Mouse (Mus musculus) gonadal fat pad, adult 2 months (tissue): ENCODE measurements around the gene Pfdn6. TPM values are rescaled to one million over a fixed set of nuclear protein-coding genes. Genes with fewer than 3 reads are reported as not detected.

Source experiments
- DNase-seq: peaks from one replicate; pipeline ENCODE4 v3.0.0-alpha.2; 2012; ENCODE audit warnings: low read depth
- polyA plus RNA-seq: library from polyadenylated mRNA; depleted of rRNA; stranded (reverse); fragments of >200 nt; gene quantifications from 2 replicates; pipeline ENCODE4 v1.2.3, GENCODE M21; 2012

Gene Pfdn6
- polyA plus RNA-seq, 1 experiment, result 24.1 TPM

- DNase-seq, result no peak
Measured at GRCm38 (mm10) chr17:33931947-33932346, 8.2 kb downstream of the Pfdn6 start.

- no peak for DNase-seq
Measured at GRCm38 (mm10) chr17:33931159-33931866, 8.8 kb downstream of the Pfdn6 start.

- DNase-seq, result no peak
Measured at GRCm38 (mm10) chr17:33930280-33931158, 9.6 kb downstream of the Pfdn6 start.

GRCm38 (mm10) chr17:33929371-33930279 is 10.5 kb downstream of the Pfdn6 start, which contains the start of gene Rgl2:
TSS of gene Rgl2 (plus strand) at chr17:33929543.
- no peak for DNase-seq

DNA sequence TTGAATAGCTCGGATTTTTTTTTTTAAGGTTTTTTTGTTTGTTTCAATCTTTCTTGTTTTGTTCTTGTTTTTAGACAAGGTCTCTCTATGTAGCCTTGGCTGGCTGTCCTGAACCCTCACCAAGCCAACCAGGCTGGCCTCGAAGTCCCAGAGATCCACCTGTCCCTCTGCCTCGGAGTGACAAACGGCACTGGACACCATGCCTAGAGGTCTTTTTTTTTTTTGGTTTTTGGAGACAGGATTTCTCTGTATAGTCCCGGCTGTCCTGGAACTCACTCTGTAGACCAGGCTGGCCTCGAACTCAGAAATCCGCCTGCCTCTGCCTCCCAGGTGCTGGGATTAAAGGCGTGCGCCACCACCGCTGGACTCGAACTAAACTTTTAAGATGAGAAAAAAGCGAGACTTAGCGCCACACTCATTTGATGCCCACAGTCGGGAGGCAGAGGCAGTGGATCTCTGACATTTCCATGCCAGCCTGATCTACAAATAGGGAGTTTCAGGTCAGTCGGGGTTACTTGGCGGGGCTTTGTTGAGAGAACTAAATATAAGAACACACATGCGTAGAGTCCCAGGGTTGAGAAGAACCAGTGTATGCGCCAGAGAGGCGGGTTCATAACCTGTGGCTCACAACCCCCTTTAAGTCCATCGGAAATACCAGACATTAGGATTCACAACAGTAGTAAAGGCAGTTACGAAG is 11.7 kb downstream of the Pfdn6 start:
- no peak for DNase-seq

GRCm38 (mm10) chr17:33926207-33926932 is 13.8 kb downstream of the Pfdn6 start:
- no peak for DNase-seq

DNA sequence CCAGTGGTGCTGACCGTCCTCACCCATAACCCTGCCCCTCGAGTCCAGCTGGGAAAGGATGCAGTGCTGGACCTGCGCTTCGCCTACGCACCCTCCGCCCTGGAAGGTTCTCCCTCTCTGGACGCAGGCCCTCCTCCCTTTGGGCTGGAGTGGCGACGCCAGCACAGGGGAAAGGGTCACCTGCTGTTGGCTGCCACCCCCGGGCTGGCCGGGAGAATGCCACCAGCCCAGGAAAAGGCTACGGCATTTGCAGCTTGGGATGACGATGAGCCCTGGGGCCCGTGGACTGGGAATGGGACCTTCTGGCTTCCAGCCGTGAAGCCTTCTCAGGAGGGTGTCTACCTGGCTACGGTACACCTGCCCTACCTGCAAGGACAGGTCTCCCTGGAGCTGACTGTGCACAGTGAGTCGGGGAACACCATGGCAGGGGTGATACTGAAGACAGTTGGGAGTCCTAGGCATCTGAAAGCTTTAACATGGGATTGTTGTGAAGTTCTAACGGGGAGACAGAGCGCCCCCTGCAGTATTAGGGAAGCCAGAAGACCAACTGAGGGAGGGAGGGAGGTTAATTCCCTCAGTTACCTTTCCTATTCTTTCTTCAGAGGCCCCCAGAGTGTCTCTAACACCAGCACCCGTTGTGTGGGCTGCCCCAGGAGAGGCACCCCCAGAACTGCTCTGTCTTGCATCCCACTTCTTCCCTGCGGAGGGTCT is 14.6 kb downstream of the Pfdn6 start:
- DNase-seq, result no peak

- no peak for DNase-seq
Measured at GRCm38 (mm10) chr17:33924577-33925283, 15.4 kb downstream of the Pfdn6 start.

- DNase-seq, result no peak
Measured at GRCm38 (mm10) chr17:33921361-33921760, 18.8 kb downstream of the Pfdn6 start.

DNA sequence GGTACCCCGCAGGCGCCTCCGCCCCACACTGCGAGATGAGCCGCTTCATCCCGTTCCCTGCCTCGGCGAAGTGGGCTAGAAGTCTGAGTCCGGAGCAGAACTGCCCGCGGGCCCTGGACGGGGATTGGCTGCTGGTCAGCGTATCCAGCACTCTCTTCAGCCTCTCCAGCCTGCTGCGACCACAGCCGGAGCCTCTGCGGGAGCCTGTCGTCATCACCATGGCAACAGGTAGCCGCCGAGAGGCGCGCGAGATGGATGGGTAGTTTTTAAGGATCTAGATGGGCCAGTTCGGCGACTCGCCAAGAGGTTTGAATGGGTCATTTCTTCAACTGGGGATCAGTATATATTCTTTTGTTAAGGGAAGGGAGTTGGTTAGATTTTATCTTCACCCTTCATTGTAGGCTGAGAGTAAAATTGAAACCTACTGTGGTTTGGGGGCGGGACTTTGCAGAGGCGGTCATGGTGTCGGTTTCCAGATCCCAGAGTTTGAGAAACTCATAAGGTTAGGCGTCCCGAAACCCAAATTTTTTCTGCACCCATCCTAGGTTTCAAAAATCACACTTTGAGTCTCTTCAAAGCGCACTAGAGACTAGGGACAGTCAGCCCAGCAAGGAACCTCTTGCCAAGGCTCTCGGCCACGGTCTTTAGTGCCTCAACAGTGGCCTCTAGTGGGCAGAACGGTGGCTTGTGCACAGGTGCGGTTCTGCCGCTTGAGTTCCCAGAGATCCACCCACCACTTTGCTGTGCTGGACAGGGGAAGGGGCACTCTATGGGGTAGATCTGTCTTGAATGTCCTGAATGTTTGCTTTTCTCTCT is 19.7 kb downstream of the Pfdn6 start:
- DNase-seq, result no peak

GRCm38 (mm10) chr17:33919351-33920281 is 20.5 kb downstream of the Pfdn6 start:
- no peak for DNase-seq

DNA sequence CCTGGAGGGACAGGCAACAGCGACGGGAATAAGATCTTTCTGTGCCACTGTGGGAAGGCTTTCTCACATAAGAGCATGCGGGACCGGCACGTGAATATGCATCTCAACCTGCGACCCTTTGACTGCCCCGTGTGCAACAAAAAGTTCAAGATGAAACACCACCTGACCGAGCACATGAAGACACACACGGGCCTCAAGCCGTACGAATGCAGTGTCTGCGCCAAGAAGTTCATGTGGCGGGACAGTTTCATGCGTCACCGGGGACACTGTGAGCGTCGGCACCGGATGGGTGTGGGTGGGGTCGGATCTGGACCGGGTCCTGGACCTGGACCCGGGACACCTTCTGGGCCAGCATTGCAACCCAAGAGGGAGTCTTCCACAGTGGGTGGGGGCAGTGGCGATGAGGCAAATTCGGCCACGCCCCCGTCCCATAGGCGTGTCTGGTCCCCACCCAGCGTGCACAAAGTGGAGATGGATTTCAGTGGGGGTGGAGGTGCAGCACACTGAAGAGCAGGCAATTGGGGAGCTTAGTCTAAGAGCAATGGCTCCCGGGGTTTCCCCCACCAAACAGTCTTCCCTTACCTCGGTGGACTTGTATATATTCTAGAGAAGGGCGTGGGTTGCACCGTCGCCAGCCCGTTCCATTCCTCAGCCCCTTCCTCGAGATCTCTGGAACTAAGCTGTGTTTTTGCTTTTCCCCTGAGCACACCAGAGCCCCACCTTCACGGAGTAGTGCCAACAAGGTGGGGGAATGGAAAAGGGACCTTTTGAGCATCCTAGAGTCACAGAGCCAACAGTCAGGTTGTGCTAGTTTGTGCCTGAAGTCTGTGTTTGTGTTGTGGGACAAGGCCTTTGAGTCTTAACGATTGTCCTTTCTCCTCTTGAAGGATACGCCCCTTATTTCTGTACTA is 21.6 kb downstream of the Pfdn6 start:
- no peak for DNase-seq

- no peak for DNase-seq
Measured at GRCm38 (mm10) chr17:33917656-33918292, 22.4 kb downstream of the Pfdn6 start.

- DNase-seq, result no peak
Measured at GRCm38 (mm10) chr17:33916847-33917655, 23.1 kb downstream of the Pfdn6 start.

DNA sequence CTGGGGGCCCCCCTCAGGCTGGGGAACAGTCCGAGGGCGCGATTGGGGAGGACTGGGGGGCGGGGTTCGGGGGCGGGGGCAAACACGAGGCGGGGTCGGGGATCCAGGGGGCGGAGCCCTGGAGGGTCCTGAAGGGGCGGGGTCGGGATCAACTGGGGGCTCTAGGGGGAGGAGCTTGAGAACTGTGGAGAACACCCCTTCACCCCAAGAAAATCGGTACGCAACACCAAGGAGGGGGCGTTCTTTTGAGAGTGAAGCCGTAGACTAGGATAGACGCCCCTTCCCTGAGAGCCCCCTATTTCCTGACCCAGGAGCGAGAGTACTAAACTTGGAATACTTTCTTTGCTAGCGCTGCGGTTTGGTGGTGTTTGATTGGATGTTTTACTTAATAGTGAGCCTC is 23.8 kb downstream of the Pfdn6 start:
- no peak for DNase-seq
